Mouse (Mus musculus) small intestine, adult 10 weeks (tissue): ENCODE data around the gene Unc45a. TPM values are rescaled to one million over a fixed set of nuclear protein-coding genes. Genes with fewer than 3 reads are reported as not detected.

Source experiments
- polyA plus RNA-seq: library from polyadenylated mRNA; stranded (reverse); fragments of 350-450 nt; fragmentation: Illumina TruSeq; extraction: RNeasy Lipid Tissue Mini Kit (QIAGEN cat#74804); gene quantifications from one replicate; pipeline ENCODE4 v1.2.3, GENCODE M21; 2014; ENCODE audit warnings: low replicate concordance

Unc45a gene
- polyA plus RNA-seq = 1.2 TPM

GRCm38 (mm10) chr7:80340793-80341192 lies at the start of gene Unc45a:
Gene Unc45a (minus strand): TSS chr7:80341005.

GRCm38 (mm10) chr7:80387633-80388543 lies 47.1 kb upstream of the Unc45a start, which contains the start of gene Fes:
Gene Fes (minus strand): TSS chr7:80387946.

DNA sequence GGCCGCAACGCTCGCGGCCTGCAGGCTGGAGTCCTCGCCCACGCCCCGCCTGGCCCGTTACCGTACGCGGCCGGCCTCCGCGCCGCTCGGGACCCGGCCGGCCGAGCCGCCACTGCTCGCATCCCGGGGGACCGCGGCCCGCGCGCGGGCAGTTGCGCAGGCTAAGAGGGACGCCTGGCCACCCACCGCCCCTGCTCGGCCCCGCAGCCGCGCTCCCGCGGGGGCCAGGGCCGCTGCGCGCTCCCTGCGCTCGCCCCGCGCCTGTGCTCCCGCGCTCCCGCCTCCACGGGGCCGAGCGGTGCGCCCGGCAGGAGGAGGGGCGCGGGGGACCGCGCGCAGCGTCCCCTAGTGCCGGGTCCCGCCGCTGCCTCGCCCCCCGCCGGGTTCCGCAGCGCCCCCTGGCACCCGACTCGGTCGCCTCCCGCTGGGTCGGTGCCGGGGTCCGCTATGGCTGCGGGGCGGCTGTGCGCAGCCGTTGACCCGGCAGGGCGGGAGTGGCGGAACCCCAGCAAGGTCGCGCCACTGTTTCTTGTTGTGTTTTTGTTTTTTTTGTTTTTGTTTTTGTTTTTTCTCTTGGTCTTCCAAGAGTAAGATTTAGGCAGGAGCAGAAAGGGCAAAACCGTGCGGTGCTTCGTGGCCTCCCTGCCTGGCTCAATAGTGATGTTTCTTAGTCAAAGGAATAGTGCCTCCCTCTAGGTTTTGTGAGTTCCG lies 30.4 kb upstream of the Unc45a start, which contains the start of gene Man2a2:
Gene Man2a2, minus strand, starts transcription at position 335 of the 711 bp plus-strand sequence.

GRCm38 (mm10) chr7:80342858-80343257 lies 2.1 kb upstream of the Unc45a start, which contains the start of gene Hddc3:
Gene Hddc3 (plus strand): TSS chr7:80343104.

DNA sequence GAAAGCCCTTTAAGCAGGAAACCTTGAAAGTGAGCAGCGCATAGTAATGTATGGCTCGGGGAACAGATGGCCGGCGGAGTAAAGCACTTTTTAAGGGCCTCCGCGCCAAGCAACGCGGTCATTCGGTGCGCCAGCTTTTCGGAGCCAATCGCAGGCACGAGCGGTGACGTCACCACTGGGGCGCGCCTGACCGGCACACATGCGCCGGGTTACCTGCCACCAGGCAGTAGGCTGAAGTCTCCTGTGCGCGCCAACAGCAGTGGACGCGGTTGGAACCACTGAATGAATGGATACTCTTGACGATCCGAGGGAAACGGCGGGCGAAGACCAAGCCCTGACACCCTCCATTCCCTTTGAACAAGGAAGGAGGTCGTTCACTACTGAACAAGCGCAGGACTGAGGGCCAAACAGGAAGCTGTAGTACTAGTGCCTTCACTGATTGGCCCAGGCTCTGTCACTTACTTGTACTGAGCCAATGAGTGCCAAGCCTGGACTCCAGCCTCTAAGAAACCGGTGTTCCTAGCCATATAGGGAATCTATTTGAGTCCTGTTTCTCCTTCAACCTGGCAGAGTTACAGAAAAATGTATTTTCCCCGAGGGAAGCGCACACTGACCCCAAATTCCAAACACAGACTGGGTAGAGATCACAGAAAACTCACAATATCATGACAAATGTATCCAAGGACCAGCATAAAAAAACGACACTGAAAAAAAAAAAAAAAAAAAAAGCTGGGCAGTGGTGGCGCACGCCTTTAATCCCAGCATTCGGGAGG lies 16.6 kb downstream of the Unc45a start, which contains the start of gene Rccd1:
Gene Rccd1, minus strand, starts transcription at position 412 of the 773 bp plus-strand sequence.

DNA sequence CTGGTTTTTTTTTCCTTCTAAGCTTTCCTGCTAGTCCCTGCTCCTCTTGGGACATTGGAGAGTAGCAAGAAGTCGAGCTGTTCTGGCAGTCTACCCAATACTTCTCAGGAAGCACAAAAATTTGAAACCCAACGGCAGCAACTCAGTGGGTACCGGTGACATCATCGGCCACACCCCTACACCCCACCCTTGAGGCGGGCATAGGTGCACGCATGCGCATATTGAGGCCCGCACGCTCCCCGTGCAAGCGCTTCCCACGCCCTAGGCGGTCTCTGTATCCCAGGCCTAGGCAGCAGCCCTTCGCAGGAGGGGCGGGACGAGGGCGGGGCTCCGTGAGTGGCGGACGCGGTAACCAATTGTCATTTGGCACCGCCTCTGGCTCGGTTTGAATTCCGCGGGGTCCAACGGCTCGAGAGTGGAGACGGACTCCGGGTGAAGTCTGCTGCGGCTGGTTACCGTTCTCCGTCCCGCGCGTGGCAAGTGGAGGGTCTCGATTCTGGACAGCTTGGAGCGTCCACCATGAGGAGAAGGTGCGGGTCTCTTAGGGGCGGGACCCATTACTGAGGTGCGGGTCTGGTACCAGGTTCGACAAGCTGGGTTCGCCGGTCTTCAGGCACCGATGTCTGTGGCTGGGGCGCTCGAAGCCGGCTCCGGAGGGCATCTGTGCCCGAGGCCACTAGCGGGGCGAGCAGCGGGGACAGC lies 46.6 kb downstream of the Unc45a start, which contains the start of gene Prc1:
Gene Prc1, plus strand, starts transcription at position 389 of the 702 bp plus-strand sequence.

Other genes starting within 250 kb of the Unc45a start
- gene Idh2, start 225.6 kb downstream of the Unc45a start, polyA plus RNA-seq = 2.1 TPM
- gene Sema4b, start 154.2 kb downstream of the Unc45a start, polyA plus RNA-seq = 2.6 TPM
- 18.0 TPM for gene Cib1, start 108.2 kb downstream of the Unc45a start, polyA plus RNA-seq
- 1.9 TPM for gene Gdpgp1, start 108.1 kb downstream of the Unc45a start, polyA plus RNA-seq
- not detected for gene Ttll13, start 94.6 kb downstream of the Unc45a start, polyA plus RNA-seq
- 9.5 TPM for gene Ngrn, start 79.8 kb downstream of the Unc45a start, polyA plus RNA-seq
- 4.6 TPM for gene Vps33b, start 71.4 kb downstream of the Unc45a start, polyA plus RNA-seq
- 28.1 TPM for gene Prc1, start 46.6 kb downstream of the Unc45a start, polyA plus RNA-seq
- 2.9 TPM for gene Rccd1, start 16.6 kb downstream of the Unc45a start, polyA plus RNA-seq
- gene Hddc3, start 2.1 kb upstream of the Unc45a start, polyA plus RNA-seq = 11.0 TPM
- gene Man2a2, start 30.4 kb upstream of the Unc45a start, polyA plus RNA-seq = 3.3 TPM
- 0.48 TPM for gene Fes, start 46.9 kb upstream of the Unc45a start, polyA plus RNA-seq
- gene Furin, start 64.4 kb upstream of the Unc45a start, polyA plus RNA-seq = 1.1 TPM
- gene Blm, start 194.1 kb upstream of the Unc45a start, polyA plus RNA-seq = 10.6 TPM